Mouse (Mus musculus): ENCODE measurements around the gene Clcn1.

Clcn1 gene

GRCm38 (mm10) chr6:42309816-42310378 is 23.4 kb downstream of the Clcn1 start:
- no peak for DNase-seq (ENCODE audit: low spot score)

GRCm38 (mm10) chr6:42310427-42311053 is 24.1 kb downstream of the Clcn1 start:
- no peak for DNase-seq (ENCODE audit: low spot score)

- DNase-seq (ENCODE audit: low spot score) = no peak
Observed at GRCm38 (mm10) chr6:42318293-42318692, 31.8 kb downstream of the Clcn1 start.

GRCm38 (mm10) chr6:42323371-42324066 is 37.0 kb downstream of the Clcn1 start:
- DNase-seq (ENCODE audit: low spot score) = no peak

- DNase-seq (ENCODE audit: low spot score) = no peak
Observed at GRCm38 (mm10) chr6:42324067-42324481, 37.6 kb downstream of the Clcn1 start.

- DNase-seq (ENCODE audit: low spot score) = no peak
Observed at GRCm38 (mm10) chr6:42324482-42325267, 38.2 kb downstream of the Clcn1 start, which contains the start of gene Fam131b. TSS of gene Fam131b (minus strand) at chr6:42324643.

- DNase-seq (ENCODE audit: low spot score) = peak; percentile 68
Observed at GRCm38 (mm10) chr6:42325268-42325609, 38.8 kb downstream of the Clcn1 start.

- DNase-seq (ENCODE audit: low spot score) = no peak
Observed at GRCm38 (mm10) chr6:42326509-42326908, 40.0 kb downstream of the Clcn1 start.

- no peak for DNase-seq (ENCODE audit: low spot score)
Observed at GRCm38 (mm10) chr6:42328757-42329156, 42.3 kb downstream of the Clcn1 start.

GRCm38 (mm10) chr6:42330216-42330615 is 43.7 kb downstream of the Clcn1 start:
- DNase-seq (ENCODE audit: low spot score) = no peak

GRCm38 (mm10) chr6:42330946-42331345 is 44.5 kb downstream of the Clcn1 start:
- no peak for DNase-seq (ENCODE audit: low spot score)

GRCm38 (mm10) chr6:42339189-42339588 is 52.7 kb downstream of the Clcn1 start:
- DNase-seq (ENCODE audit: low spot score) = no peak

GRCm38 (mm10) chr6:42339981-42340380 is 53.5 kb downstream of the Clcn1 start:
- DNase-seq (ENCODE audit: low spot score) = no peak

- no peak for DNase-seq (ENCODE audit: low spot score)
Observed at GRCm38 (mm10) chr6:42342171-42342570, 55.7 kb downstream of the Clcn1 start.

GRCm38 (mm10) chr6:42343361-42344120 is 57.1 kb downstream of the Clcn1 start:
- DNase-seq (ENCODE audit: low spot score) = no peak

- no peak for DNase-seq (ENCODE audit: low spot score)
Observed at GRCm38 (mm10) chr6:42344255-42344654, 57.8 kb downstream of the Clcn1 start.

GRCm38 (mm10) chr6:42348281-42349005 is 62.0 kb downstream of the Clcn1 start:
- no peak for DNase-seq (ENCODE audit: low spot score)

- peak; percentile 86 for DNase-seq (ENCODE audit: low spot score)
Observed at GRCm38 (mm10) chr6:42349006-42349425, 62.5 kb downstream of the Clcn1 start.

GRCm38 (mm10) chr6:42349426-42350020 is 63.0 kb downstream of the Clcn1 start, which contains the start of gene Zyx:
TSS of gene Zyx (plus strand) at chr6:42349630.
- DNase-seq (ENCODE audit: low spot score) = peak; percentile 96
